Mouse (Mus musculus): ENCODE data around the gene Itgb2. TPM values are rescaled to one million over a fixed set of nuclear protein-coding genes. Genes with fewer than 3 reads are reported as not detected.

Gene Itgb2
- polyA plus RNA-seq, 1 experiment from 2014 or later = 0.98 TPM

DNA sequence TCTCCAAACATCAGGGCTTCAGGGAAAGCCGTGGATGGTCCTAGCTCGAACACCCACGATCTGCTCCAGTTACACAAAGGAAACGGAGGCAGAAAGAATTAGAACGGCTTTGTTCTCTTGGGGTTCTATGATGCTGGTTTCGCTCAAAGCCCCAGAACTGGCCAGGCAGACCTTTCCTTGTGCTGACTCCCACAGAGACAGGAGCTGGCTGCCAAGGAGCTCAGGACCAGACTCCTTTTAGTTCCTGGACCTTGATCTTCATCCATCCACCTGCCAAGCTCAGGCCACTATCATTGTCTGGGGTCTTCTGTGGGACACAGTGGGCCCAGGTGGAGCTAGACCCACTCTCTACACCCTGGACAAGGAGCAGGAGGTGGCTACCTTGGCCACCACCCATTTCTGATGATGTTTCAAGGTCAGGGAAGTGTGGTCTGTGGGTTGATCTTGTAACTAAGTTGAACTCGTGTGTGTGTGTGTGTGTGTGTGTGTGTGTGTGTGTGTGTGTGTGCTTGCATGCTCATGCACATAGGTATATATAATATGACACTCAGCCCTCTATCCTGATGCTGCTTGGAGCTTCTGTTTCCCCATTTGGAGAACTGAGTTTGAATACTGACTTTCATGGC, 9.4 kb downstream of the Itgb2 start:
- H3K36me3 ChIP-seq = no peaks in the 10 kb centered on the region
- no peaks in the 10 kb centered on the region for H3K9me3 ChIP-seq
- H3K27ac ChIP-seq (replicated peaks) = no peak overlapping the region
- no peak overlapping the region for H3K4me3 ChIP-seq
- no peaks in the 10 kb centered on the region for H3K4me1 ChIP-seq
- H3K9ac ChIP-seq (replicated peaks) = no peak overlapping the region
- WGBS = 79% methylated on average over 7 of the region's 7 CpGs
- ATAC-seq (ENCODE audit: low FRiP score, low read depth) = no peak
- no peak overlapping the region for H3K4me2 ChIP-seq (replicated peaks)
- H3K27me3 ChIP-seq = no peaks in the 10 kb centered on the region

DNA sequence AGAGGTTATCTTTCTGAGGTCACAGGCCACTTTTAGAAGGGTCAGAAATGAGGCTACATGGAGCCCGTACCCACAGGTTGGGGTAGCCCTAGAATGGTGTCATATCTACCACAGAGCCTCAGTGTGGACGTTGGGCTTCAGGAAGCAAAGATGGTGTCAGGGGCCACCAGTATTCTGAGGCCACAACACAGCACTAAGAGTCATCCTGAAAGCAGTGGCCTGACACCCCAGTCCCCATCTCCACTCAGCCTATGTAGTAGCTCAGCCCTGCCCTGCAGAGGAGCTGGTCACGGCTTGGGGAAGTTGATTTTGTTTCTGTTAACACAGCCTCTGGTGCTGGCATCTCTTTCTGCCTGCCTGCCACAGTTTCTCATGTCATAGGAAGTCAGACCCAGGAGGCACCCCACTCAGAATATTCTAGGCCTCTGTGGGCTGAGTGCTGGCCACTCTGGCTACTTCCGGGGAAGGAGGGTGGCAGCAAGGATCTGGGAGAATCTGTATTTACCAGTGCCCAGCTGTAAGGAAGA, 10.6 kb downstream of the Itgb2 start:
- Histone ChIP-seq H3K4me3 (no peak overlapping the region), H3K36me3 (no peaks in the 10 kb centered on the region), H3K27ac (replicated peaks) (no peak overlapping the region), H3K9me3 (no peaks in the 10 kb centered on the region), H3K9ac (replicated peaks) (no peak overlapping the region), H3K4me2 (replicated peaks) (no peak overlapping the region), H3K4me1 (no peaks in the 10 kb centered on the region), H3K27me3 (no peaks in the 10 kb centered on the region)
- no peak for ATAC-seq (ENCODE audit: low FRiP score, low read depth)
- 88% methylated on average over 4 of the region's 4 CpGs for WGBS

DNA sequence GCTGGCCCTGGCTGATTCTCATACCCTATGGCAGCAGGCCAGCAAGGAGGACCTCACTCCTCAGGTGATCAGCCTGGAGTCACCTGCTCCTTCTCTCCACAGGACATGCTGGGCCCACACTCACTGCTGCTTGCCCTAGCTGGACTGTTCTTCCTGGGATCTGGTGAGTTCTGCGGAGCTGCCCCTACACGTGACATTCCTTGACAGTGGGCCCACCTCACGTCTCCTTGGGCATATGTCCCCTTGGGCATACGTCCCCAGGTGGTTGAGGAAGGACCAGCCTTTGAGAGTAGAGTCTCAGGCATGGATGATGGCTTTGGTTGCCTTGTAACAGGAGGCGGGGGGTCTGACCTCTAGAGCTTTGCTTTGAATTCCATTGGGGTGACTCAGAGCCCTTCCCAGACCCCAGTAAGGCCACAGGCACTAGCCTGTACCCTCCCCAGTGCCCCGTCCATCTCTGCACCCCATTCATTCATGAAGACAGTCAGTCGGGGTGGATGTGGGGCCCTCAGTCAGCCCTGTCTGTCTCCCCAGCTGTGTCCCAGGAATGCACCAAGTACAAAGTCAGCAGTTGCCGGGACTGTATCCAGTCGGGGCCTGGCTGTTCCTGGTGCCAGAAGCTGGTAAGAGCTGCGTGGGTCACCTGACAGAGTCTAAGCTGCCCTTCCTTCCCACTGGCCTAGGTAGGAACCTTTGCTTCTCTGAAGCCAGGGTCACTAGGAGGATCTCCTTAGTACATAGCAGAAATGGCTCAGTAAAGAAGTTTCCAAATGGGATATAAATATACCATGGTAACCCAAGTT, 12.0 kb downstream of the Itgb2 start:
- no peaks in the 10 kb centered on the region for H3K9me3 ChIP-seq
- no peak for ATAC-seq (ENCODE audit: low FRiP score, low read depth)
- 85% methylated on average over 10 of the region's 10 CpGs for WGBS
- no peaks in the 10 kb centered on the region for H3K36me3 ChIP-seq
- H3K4me3 ChIP-seq = no peak overlapping the region
- H3K27ac ChIP-seq (replicated peaks) = no peak overlapping the region
- no peaks in the 10 kb centered on the region for H3K27me3 ChIP-seq
- no peak overlapping the region for H3K4me2 ChIP-seq (replicated peaks)
- no peaks in the 10 kb centered on the region for H3K4me1 ChIP-seq
- no peak overlapping the region for H3K9ac ChIP-seq (replicated peaks)

DNA sequence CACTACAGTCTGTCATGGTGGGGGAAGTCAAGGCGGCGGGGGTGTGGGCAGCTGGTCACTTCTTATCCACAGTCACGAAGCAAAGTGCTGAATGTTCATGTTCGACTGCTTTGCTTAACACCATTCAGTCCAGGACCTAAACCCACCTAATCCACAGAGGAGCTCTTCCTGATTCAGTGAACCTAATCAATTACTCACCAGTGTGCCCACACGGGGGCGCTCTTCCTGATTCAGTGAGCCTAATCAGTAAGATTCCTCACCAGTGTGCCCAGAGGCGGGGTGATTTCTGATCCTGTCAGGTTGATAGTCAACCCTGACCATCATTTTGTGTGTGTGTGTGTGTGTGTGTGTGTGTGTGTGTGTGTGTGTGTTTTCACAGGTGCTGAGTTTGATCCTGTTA, 13.2 kb downstream of the Itgb2 start:
- ATAC-seq (ENCODE audit: low FRiP score, low read depth) = no peak
- no peaks in the 10 kb centered on the region for H3K36me3 ChIP-seq
- H3K4me2 ChIP-seq (replicated peaks) = no peak overlapping the region
- no peak overlapping the region for H3K9ac ChIP-seq (replicated peaks)
- no peak overlapping the region for H3K27ac ChIP-seq (replicated peaks)
- no peaks in the 10 kb centered on the region for H3K9me3 ChIP-seq
- H3K27me3 ChIP-seq = no peaks in the 10 kb centered on the region
- H3K4me1 ChIP-seq = no peaks in the 10 kb centered on the region
- no peak overlapping the region for H3K4me3 ChIP-seq
- 34% methylated on average over 7 of the region's 7 CpGs for WGBS

DNA sequence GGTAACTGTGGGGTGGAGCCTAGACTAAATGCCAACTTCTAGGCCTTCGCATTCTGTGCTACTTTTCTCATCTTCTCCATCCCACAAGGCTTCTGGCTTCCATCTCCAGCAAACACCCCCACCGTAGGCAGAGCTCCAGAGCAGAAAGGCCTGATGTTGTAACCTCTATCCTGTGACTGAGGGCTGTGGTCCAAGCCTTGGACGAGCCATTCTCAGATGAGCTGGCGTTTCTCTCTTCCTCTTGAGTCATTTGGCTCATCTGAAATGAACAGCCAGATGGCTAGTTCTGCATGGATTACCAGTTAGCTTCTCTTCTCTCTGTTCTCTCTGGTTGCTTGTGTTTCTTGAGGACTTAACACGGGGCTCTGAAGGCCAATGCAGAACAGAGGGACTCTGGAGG, 14.9 kb downstream of the Itgb2 start:
- Histone ChIP-seq H3K4me2 (replicated peaks) (no peak overlapping the region), H3K36me3 (no peaks in the 10 kb centered on the region), H3K4me3 (no peak overlapping the region), H3K9me3 (no peaks in the 10 kb centered on the region), H3K4me1 (no peaks in the 10 kb centered on the region), H3K27ac (replicated peaks) (no peak overlapping the region), H3K27me3 (no peaks in the 10 kb centered on the region), H3K9ac (replicated peaks) (no peak overlapping the region)
- WGBS = 81% methylated on average over 5 of the region's 5 CpGs
- ATAC-seq (ENCODE audit: low FRiP score, low read depth) = no peak

DNA sequence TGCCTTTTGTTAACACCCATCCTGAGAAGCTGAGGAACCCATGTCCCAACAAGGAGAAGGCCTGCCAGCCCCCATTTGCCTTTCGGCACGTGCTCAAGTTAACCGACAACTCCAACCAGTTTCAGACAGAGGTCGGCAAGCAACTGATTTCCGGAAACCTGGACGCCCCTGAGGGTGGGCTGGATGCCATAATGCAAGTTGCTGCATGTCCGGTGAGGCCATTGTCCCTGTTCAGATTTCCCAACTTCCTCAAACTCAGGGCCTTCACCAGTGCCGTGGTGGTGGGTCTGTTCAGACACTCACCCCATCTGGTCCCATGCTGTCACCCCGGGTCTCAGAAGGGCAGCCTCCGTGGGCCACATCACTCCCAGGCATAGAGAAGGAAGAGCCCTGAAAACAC, 18.5 kb downstream of the Itgb2 start:
- Histone ChIP-seq H3K4me2 (replicated peaks) (no peak overlapping the region), H3K4me1 (no peaks in the 10 kb centered on the region), H3K9ac (replicated peaks) (no peak overlapping the region), H3K9me3 (no peaks in the 10 kb centered on the region), H3K27ac (replicated peaks) (no peak overlapping the region), H3K27me3 (no peaks in the 10 kb centered on the region), H3K36me3 (no peaks in the 10 kb centered on the region), H3K4me3 (no peak overlapping the region)
- WGBS = 88% methylated on average over 10 of the region's 10 CpGs
- ATAC-seq (ENCODE audit: low FRiP score, low read depth) = no peak

DNA sequence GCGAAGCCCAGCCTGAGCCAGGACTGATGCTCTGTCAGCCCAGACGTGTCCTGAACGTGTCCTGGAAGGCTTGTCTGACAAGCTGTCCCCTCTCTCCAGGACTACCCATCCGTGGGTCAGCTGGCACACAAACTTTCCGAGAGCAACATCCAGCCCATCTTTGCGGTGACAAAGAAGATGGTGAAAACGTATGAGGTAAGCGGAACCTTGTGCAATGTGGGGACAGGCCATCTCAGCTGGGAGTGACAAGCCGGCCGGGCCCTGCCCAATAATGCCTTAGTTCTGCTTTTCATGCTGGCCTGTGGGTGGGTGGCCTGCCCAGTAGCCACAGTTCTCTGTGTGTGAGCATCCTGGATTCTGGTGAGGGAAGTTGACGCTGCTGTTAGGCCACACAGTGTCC, 20.8 kb downstream of the Itgb2 start:
- Histone ChIP-seq H3K4me1 (no peaks in the 10 kb centered on the region), H3K36me3 (no peaks in the 10 kb centered on the region), H3K9ac (replicated peaks) (no peak overlapping the region), H3K27ac (replicated peaks) (no peak overlapping the region), H3K4me3 (no peak overlapping the region), H3K4me2 (replicated peaks) (no peak overlapping the region), H3K9me3 (no peaks in the 10 kb centered on the region), H3K27me3 (no peaks in the 10 kb centered on the region)
- 72% methylated on average over 11 of the region's 11 CpGs for WGBS
- no peak for ATAC-seq (ENCODE audit: low FRiP score, low read depth)

DNA sequence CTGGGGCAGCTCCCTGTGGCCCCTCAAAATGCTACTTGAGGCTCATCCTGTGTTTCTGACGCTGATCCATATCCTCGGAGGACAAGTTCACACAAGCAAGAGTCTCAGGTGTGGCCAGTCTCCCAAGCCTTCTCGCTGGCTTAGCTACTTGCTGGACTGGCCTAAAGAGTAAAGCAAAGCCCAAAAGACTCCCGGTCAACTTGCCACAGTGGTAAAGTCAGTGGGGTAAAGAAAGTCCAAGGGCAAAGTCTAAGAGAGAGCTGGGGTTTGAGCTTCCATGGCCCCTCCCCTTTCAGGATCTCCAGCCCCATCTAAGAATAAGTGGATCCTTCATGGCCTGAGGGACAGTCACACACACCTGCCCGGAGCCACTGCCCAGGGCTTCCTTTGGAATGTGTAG, 22.1 kb downstream of the Itgb2 start:
- H3K9ac ChIP-seq (replicated peaks) = no peak overlapping the region
- H3K36me3 ChIP-seq = no peaks in the 10 kb centered on the region
- WGBS = 83% methylated on average over 5 of the region's 5 CpGs
- H3K27ac ChIP-seq (replicated peaks) = no peak overlapping the region
- no peak for ATAC-seq (ENCODE audit: low FRiP score, low read depth)
- H3K4me2 ChIP-seq (replicated peaks) = no peak overlapping the region
- no peaks in the 10 kb centered on the region for H3K27me3 ChIP-seq
- H3K4me3 ChIP-seq = no peak overlapping the region
- H3K4me1 ChIP-seq = no peaks in the 10 kb centered on the region
- H3K9me3 ChIP-seq = no peaks in the 10 kb centered on the region

DNA sequence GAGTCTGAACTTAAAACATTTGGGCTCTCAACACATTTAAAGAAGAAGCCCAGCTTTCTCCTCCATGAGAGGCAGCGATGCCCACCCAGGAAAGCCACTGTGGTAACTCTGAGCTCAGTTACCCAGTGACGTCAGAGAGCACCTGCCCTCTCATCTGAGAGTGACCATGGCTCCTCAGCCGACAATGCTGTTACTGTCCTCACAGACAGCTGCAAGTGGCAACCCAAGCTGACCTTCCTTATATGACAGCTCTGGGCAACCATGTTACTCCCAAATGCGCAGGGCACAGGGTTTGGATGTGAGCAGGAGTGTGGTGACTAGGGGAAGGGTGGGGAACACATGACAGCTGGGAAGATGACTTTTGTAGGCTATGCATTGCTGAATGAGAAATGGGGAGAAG, 23.2 kb downstream of the Itgb2 start:
- Histone ChIP-seq H3K4me2 (replicated peaks) (no peak overlapping the region), H3K4me1 (no peaks in the 10 kb centered on the region), H3K9ac (replicated peaks) (no peak overlapping the region), H3K4me3 (no peak overlapping the region), H3K36me3 (no peaks in the 10 kb centered on the region), H3K9me3 (no peaks in the 10 kb centered on the region), H3K27ac (replicated peaks) (no peak overlapping the region), H3K27me3 (no peaks in the 10 kb centered on the region)
- no peak for ATAC-seq (ENCODE audit: low FRiP score, low read depth)
- WGBS = 83% methylated on average over 4 of the region's 4 CpGs

DNA sequence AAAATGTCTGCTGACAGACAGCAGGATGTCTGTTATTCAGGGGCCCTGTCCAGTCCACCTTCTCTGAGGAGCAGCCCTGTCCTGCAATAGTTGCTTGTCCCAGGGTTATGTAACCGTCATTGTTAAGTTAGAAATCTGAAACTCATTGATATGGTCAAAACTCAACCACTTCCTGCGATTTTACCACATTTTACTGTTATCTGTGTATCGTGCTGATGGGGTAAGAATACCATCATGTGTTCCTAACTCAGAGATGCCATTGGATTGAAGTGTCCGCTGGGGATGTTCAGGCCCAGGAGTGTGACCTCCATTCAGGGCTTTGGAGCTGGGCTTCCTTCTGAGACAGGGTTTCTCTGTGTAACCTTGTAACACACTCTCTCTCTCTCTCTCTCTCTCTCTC, 24.9 kb downstream of the Itgb2 start:
- no peak for ATAC-seq (ENCODE audit: low FRiP score, low read depth)
- H3K9me3 ChIP-seq = no peaks in the 10 kb centered on the region
- no peaks in the 10 kb centered on the region for H3K4me1 ChIP-seq
- H3K4me3 ChIP-seq = no peak overlapping the region
- no peaks in the 10 kb centered on the region for H3K36me3 ChIP-seq
- 93% methylated on average over 4 of the region's 4 CpGs for WGBS
- H3K27ac ChIP-seq (replicated peaks) = no peak overlapping the region
- no peak overlapping the region for H3K9ac ChIP-seq (replicated peaks)
- H3K4me2 ChIP-seq (replicated peaks) = no peak overlapping the region
- H3K27me3 ChIP-seq = no peaks in the 10 kb centered on the region

DNA sequence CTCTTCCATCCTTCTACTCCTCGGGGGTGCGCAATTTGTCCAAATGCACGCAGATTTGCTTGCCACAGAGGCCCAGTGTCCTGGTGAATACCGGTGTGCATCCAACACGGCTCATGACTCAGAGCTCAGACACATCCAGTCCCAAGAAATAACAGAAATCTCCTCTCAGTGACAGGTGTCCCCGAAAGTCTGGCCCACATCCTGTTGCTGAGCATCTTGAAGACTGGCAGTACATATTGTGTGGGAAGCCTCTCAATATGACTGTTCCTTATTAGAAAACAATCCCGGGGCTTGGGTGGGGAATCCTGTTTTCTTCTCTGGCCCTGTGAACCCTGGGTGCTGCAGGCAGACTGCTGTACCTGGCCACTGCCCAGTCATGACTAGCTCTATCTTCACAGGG, 26.6 kb downstream of the Itgb2 start:
- Histone ChIP-seq H3K27ac (replicated peaks) (no peak overlapping the region), H3K27me3 (no peaks in the 10 kb centered on the region), H3K9ac (replicated peaks) (no peak overlapping the region), H3K36me3 (no peaks in the 10 kb centered on the region), H3K4me1 (no peaks in the 10 kb centered on the region), H3K4me3 (no peak overlapping the region), H3K9me3 (no peaks in the 10 kb centered on the region), H3K4me2 (replicated peaks) (no peak overlapping the region)
- 91% methylated on average over 7 of the region's 7 CpGs for WGBS
- no peak for ATAC-seq (ENCODE audit: low FRiP score, low read depth)

DNA sequence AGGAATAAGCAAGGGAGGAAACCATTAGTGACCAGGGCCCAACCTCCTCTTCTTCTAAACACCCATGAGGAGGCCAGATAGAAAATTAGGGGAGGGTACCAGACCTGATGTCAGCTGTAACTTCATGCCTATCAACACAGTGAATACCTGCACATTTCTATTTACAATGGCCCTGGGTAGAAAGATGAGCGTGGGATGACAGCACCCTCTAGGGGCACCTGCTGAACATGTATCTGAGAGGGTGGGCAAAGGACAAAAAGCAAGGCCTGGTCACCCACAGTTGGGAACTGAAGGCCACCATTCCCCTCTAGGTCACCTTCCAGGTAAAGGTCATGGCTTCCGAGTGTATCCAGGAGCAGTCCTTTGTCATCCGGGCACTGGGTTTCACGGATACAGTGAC, 27.6 kb downstream of the Itgb2 start:
- H3K4me2 ChIP-seq (replicated peaks) = no peak overlapping the region
- H3K9me3 ChIP-seq = no peaks in the 10 kb centered on the region
- H3K27ac ChIP-seq (replicated peaks) = no peak overlapping the region
- H3K36me3 ChIP-seq = no peaks in the 10 kb centered on the region
- H3K4me1 ChIP-seq = no peaks in the 10 kb centered on the region
- no peak overlapping the region for H3K4me3 ChIP-seq
- WGBS = 90% methylated on average over 4 of the region's 4 CpGs
- no peak overlapping the region for H3K9ac ChIP-seq (replicated peaks)
- H3K27me3 ChIP-seq = no peaks in the 10 kb centered on the region
- ATAC-seq (ENCODE audit: low FRiP score, low read depth) = no peak
